Mouse (Mus musculus) regulatory T cell (primary cell): ENCODE measurements around the gene Olfr1413.

ENCODE experiments used
- in situ Hi-C: fragments of 300-600 bp; cut with MboI, MseI; formaldehyde crosslinking; loops from one replicate; pipeline ENCODE4 v1.15.1; 2025; ENCODE audit warnings: high pct_unique_total_duplicates

Gene Olfr1413

DNA sequence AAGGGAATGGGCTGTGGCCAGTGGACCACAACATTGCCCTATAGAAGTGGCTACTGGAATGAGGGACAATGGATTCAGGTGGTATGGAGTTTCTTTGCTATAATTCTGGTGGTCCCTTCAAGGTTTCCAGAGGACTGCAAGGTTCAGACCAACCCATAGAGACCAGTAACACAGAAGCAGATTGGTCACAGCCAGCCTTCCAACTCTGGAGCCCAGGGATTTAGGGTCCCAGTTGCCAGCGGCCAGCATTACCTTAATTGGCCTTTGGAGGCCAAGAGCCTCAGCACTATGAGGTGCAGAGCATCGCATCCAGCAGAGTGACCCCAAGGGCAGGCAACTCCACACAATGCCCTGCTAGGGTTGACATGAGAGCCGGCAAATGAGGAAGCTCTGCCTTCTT lies at the start of gene Olfr1413:
TSS of gene Olfr1413 (plus strand) at position 301 of the 400 bp plus-strand sequence.
- in situ Hi-C loops = no loop called here

DNA sequence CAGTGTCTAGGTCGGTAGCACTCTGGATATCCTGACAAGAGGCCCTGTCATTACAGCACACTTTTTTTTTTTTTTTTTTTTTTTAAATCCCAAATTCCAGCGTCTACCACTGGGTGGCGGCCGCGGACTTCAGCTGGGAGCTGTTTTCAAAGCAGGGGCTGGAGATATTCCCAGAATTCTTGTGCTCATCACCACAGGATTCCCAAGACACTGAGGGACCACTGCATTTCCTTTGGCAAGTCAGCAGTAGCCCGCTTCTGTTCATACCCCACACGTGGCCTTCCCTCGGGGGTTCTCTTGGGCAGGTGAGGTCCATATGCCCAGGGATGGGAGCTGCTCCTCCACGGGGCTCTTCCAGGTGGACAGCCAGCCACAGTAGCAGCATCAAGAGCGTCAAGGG lies 49.7 kb upstream of the Olfr1413 start:
- in situ Hi-C loops = loop anchor here (5.0 kb wide), 1 partner anchor 86 kb away; the partner anchor contains the start of gene Olfr1410

GRCm38 (mm10) chr1:92523764-92524163 lies 47.4 kb upstream of the Olfr1413 start:
- in situ Hi-C loops = loop anchor here (5.0 kb wide), 1 partner anchor 84 kb away; the partner anchor contains the start of gene Olfr1410

DNA sequence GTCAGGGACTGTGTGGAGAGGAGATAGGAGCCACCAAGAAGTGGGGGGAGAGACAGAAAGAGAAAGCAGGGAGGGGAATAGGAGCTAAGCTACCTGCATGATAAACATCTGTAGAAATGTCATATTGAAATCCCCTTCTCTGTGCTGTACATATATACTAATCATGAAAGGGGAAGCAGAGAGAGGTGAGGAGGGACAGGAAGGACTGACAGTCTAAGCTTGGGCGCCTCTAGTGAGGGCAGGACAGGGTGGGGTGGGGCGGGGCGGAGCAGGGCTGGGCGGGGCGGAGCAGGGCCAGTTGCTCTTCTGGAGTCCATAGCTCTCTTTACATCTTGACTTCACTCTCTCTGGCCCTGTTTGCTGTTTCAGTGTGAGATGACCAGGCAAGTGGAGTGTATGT lies 34.1 kb upstream of the Olfr1413 start:
- in situ Hi-C loops = no loop called here

DNA sequence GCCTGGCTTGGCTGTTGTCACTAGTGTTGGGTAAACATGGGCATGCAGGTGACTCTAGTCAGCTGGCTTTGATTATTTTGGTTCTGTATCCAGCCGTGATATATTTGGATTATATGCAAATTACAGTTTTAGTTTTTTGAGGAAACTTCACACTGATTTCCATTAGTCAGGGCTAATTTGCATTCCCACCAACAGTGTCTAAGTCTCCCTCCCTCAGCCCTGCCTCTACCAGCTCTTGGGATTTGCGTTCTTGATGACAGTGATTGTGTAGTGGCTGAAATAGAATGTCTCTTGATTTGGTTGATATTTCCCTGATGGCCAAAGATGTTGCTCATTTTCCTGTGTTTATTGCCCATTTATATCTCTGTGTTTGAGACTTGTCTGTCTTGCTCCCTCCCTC lies 32.1 kb upstream of the Olfr1413 start:
- in situ Hi-C loops = no loop called here

DNA sequence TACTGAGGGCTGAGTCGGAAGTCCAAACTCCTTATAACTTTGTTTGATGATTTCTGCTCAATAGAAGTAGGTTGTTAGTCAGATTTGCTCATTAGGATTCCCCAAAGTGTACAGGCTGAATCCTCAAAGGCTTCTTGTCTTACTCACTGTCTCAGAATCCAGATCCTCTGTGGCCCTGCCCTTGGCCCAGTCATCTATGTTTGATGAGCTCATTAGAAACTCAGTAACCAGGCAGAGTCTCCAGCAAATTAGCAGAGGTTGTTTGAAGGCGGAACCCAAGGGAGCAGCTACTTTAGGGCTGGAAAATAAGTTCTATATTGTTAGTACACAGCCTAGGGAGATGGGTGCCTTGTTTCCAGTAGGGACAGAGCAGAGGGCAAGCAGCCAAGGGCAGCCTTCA lies 25.2 kb upstream of the Olfr1413 start:
- in situ Hi-C loops = no loop called here

GRCm38 (mm10) chr1:92585479-92585878 lies 14.4 kb downstream of the Olfr1413 start, which contains the start of gene Olfr1412:
Olfr1412 (plus strand) TSS chr1:92585779.
- in situ Hi-C loops = no loop called here

- in situ Hi-C loops = no loop called here
Measured at GRCm38 (mm10) chr1:92594111-92594510, 23.0 kb downstream of the Olfr1413 start, which contains the start of gene Olfr1411. Olfr1411 (plus strand) TSS chr1:92594411.

GRCm38 (mm10) chr1:92596019-92596418 lies 24.9 kb downstream of the Olfr1413 start:
- in situ Hi-C loops = no loop called here

DNA sequence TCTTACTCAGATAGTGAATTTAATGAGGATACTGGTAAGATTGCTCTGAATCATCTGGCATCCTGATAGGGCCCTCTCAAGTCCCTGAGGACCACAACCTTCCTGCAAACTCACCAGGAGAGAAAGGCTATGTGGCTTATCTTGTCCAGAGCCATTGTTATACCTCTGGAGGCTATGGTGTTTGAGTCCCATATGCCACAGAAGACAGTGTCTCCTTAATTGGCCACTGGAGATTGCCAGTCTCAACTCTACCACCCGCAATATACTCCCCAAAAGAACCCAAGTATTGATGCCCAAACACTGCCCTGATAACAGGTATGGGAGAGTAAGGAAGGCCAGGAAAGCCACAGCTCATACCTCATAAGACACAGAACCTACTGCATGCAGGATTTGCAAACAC lies 34.4 kb downstream of the Olfr1413 start, which contains the start of gene Olfr1410:
TSS of gene Olfr1410 (plus strand) at position 301 of the 400 bp plus-strand sequence.
- in situ Hi-C loops = loop anchor here (5.0 kb wide), 1 partner anchor 83 kb away; no protein-coding TSS in a partner anchor

DNA sequence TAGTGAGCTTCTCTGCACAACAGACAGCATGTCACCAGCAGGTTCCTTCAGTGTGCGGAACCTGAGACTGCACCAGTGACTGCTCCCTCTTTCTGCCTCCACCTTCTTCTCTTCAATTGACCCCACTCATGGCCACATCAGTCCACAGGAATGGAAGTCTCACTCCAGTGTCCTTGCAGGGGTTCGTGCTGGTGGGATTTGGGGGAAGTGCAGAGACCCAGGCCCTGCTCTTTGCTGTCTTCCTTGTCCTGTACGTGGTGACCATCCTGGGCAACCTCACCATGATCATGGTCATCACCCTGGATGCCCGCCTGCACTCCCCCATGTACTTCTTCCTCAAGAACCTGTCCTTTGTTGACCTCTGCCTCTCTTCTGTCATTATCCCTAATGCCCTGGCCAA lies 36.6 kb downstream of the Olfr1413 start:
- in situ Hi-C loops = loop anchor here (5.0 kb wide), 1 partner anchor 85 kb away; no protein-coding TSS in a partner anchor

- in situ Hi-C loops = loop anchor here (10.0 kb wide), 1 partner anchor 706 kb away; no protein-coding TSS in a partner anchor
Measured at GRCm38 (mm10) chr1:92611008-92611407, 39.9 kb downstream of the Olfr1413 start.

DNA sequence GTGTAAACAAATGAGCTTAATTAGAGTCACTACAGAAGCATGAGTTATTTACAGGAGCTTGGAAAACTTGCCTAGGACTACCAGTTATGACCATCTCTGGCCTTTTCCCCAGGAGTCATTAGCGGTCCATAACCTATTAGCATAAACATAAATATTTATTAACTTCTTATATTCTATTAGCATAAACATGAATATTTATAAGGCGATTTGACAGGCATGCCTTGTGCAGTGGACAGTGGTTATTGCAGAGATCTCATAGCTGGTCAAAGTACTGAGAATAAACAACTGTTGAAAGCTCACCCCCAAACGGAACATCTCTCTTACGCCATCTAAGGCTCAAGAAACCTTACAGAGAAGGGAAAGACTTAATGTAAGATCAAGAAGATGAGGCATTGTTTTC lies 42.1 kb downstream of the Olfr1413 start:
- in situ Hi-C loops = loop anchor here (10.0 kb wide), 1 partner anchor 708 kb away; no protein-coding TSS in a partner anchor

GRCm38 (mm10) chr1:92614516-92614915 lies 43.4 kb downstream of the Olfr1413 start:
- in situ Hi-C loops = loop anchor here (10.0 kb wide), 1 partner anchor 710 kb away; no protein-coding TSS in a partner anchor

GRCm38 (mm10) chr1:92616046-92616445 lies 44.9 kb downstream of the Olfr1413 start:
- in situ Hi-C loops = loop anchor here (10.0 kb wide), 1 partner anchor 711 kb away; no protein-coding TSS in a partner anchor

DNA sequence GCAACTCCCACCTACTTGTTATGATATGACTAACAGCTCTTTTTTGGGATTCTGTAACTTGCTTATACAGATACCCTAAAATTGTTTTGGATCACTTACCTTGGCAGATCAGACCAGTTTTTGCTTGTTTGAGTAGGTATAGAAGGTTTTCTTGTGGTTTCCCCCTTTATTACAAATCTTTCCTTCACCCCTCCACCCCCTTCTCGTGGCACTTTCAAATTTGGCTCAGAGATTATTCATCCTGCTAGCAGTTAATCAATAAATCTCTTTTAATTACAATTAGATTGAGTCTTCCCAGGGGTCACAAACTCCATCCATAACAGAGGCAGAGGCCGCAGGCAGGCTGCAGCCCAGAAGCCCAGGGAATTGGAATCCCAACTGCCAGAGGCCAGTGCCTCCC lies 46.4 kb downstream of the Olfr1413 start, which contains the start of gene Olfr12:
TSS of gene Olfr12 (plus strand) at position 301 of the 400 bp plus-strand sequence.
- in situ Hi-C loops = loop anchor here (10.0 kb wide), 1 partner anchor 713 kb away; no protein-coding TSS in a partner anchor

DNA sequence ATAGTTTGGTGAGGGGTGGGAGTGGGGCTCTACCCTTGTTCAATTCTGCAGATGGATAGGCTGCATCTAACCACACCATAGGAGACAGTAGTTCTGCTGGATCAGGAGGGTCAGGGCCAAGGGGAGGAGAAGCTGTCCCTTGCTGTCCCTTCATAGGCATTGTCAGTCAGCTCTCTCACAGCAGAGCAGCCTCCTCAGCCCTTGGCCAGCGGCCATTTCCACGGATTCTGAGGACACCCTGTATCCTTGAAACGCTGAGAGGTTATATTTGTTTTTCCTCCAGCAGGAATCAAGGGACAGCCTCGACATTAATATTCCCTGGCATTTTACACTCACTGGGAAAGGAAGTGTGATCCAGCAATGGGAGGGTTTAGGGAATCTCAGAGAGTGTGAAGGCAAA lies 47.2 kb downstream of the Olfr1413 start:
- in situ Hi-C loops = loop anchor here (10.0 kb wide), 1 partner anchor 714 kb away; no protein-coding TSS in a partner anchor
